Mouse (Mus musculus) cerebellum, postnatal 4 days (tissue): ENCODE measurements around the gene Nrp2.
A peak's percentile ranks its signal among the peaks of the same experiment; 100 is the strongest.

Source experiments
- DNase-seq, 2 experiments: peaks; one replicate each; pipeline ENCODE4 v3.0.0; 2022; ENCODE audit warnings: low spot score in 2 of 2, mixed read lengths in 1 of 2

Gene Nrp2

GRCm38 (mm10) chr1:62751011-62752006 lies 48.2 kb downstream of the Nrp2 start:
- peak in 1 of 2 experiments; percentile 40 for DNase-seq

- no peak for DNase-seq
These were observed 49.0 kb downstream of the Nrp2 start for GRCm38 (mm10) chr1:62752055-62752454.

DNA sequence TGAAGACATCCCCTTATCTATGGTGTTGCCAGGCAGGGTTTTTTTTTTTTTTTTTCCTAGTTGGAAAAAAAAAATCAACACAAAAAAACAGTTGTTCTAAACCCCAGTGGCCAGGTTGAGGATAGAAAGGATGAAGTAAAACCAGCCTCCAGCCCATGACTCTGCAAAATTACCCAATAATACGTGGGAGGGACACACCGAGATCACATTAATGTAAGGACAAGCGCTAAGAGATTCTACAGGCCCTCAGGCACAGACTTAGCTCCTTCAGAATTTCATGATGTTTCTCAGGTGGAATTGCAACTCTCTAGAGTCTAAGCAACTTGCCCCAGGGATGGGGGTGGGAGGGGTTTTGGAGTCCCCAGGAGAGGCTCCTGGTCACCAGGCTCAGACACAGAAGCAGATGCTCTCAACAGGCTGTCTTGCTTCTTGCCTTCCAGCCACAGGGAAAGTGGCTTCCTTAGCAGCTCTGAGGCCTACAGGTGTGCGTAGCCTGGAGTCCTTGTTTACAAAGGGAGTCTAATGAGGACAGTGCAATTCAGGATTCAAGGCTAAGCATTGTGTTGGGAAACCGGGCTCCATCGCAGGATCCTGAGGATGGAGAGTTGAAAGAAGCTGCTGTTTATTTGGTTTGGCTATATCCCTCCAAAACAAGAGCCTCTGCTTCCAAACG lies 49.7 kb downstream of the Nrp2 start:
- DNase-seq = no peak

- DNase-seq = no peak
These were observed 51.2 kb downstream of the Nrp2 start for GRCm38 (mm10) chr1:62754066-62754835.

GRCm38 (mm10) chr1:62760086-62760485 lies 57.0 kb downstream of the Nrp2 start:
- DNase-seq = no peak

- no peak for DNase-seq
These were observed 57.5 kb downstream of the Nrp2 start for GRCm38 (mm10) chr1:62760565-62760964.

- DNase-seq = no peak
These were observed 60.7 kb downstream of the Nrp2 start for GRCm38 (mm10) chr1:62763779-62764178.

- DNase-seq = no peak
These were observed 62.1 kb downstream of the Nrp2 start for GRCm38 (mm10) chr1:62765171-62765570.

DNA sequence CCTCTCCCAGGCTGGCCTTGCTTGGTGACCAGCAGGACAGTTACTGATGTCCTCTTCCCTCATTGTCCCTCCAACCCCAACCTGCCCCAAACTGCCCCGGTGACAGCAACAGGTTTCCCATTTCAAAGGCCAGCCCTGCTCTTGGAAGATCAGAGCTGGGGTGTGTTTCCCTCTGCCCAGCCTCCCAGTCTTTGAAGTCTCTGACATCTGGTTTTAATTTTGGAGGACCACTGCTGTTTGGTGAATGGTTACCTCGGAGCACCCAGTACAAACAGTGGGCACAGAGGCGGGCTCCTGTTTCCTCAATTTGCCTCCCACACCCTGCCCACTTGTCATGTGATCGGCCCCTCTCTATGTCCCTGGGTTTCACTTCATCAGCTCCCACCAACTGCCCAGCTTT lies 63.7 kb downstream of the Nrp2 start:
- DNase-seq = no peak

GRCm38 (mm10) chr1:62767611-62768010 lies 64.5 kb downstream of the Nrp2 start:
- no peak for DNase-seq

DNA sequence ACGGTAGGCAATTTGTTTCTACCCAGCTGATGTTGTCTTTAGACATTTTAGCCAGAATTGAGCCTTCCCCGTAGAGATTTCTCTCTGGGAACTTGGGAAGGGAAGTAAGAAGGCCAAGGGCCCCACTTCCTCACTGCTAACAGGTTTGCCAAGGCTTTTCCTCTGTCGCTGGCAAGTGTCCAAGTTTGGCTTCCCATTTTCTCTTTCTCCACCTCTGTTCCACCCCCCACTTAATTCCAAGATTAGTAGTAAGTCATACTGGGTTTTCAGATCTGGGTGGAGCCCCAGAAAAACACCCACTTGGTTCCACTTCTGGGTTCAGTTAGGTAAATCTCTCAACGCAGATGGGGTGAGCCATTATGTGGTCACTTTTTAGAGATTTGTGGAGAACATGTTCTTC lies 67.5 kb downstream of the Nrp2 start:
- no peak for DNase-seq

DNA sequence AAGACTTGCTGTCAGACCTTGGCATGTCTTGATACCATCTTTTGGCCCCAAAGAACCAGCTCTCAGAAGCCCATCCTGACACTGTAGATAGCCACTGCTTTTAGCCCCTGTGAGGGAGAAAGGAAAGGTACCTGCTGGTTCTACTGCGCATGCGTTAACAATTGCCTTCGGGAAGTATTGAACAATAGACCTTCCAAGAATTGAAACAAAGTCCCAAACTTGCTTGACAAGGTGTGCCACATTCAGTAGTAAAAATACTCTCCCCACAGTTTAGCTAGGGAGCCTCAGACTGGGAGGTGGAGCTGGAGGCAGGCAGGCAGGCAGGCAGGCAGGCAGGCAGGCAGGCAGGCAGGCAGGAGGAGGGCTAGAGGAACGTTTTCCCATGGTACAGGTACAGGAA lies 69.3 kb downstream of the Nrp2 start:
- DNase-seq = no peak

DNA sequence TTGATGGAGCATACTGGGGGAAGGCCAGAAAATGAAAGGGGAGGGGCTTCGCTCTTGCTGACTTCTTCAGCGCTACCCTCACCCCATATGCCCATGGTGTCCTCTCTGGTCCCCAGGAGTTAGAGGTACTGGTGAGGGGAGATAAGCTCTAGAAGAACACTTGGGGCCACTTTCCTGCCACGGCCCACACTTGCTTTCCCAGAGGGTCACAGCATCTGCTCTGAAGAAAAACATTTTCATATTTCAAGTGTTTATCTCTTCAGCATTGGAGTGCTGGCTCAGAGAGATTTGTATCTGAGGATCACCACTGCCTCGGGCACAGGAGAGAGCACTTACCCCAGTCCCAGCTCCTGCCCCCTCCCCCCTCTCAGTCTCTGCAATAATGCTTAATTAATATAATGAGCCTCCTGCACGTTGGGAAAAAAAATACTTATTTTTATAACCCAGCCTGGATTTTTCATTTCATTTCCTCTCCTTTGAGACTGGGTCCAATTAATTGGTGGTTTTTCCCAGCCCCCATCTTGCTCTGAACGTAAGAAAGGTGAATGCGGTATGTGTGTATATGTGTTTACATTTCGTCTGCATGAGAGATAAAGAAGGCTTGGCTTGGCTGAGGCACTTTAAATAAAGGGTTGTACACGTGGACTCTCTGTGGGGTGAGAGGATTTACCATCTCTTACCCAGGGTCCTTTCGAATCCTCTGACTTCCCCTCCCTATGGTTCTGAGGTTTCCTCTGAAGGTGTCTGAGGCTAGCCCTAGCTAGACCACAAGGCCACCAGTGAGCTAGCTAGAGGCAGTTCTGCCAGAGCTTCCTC lies 70.2 kb downstream of the Nrp2 start:
- DNase-seq = no peak

DNA sequence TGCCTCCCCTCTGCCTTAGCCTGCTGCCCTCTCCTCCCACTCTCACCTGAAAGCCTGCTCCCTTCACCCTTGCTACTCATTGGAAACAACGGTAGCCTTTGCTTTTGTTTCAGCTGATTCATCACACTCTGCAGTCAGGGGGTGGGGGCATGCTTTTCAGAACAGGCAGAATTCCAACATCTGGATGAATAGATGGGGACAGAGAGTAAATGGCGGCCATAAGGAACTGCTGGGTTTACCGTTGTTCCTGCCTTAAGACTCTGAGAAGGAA lies 70.8 kb downstream of the Nrp2 start:
- DNase-seq = no peak

- DNase-seq = no peak
These were observed 71.5 kb downstream of the Nrp2 start for GRCm38 (mm10) chr1:62774288-62775218.

DNA sequence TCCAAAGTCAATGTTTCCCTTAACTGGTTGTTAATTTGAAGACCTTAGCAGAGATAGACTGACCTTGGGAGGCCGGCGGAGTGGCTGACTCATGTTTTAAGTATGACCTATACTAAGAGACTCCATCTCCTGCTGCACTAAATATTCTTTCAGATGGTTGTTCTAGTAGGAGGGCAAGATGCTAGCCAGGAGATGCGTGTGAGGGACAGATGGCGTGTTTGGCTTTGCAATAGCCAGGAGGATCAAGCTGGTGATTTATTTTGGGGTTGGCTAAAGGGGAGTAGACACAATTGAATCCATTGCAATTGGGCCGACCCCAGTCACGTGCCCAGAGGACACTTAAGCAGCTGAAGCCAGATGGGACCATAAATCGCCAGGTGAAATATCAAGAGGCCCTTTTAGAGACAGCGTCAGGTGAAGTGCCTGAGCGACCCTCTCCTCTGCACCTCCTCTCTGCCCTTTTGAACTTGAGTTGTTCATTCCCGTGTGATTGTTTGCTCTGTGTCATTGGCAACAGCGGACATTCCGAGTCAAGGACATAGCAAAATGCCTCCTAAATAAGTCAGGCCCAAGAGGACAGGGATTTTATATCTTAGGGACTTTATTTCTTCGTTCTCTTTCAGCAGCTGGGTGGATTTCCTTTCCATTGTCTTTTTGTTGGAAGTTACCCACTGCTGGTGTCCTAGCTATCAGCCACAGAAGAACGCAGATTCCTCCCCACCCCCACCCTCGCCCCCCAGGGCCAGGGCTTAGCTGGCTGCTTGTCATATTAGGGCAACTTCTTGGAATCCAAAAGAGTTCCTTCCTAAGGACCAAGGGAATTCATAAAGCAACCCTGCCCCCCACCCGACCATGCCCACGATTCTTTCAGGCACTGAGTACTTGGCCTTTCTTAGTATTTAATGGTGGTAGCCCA lies 74.5 kb downstream of the Nrp2 start:
- DNase-seq = peak in 1 of 2 experiments; percentile 18

- no peak for DNase-seq
These were observed 75.8 kb downstream of the Nrp2 start for GRCm38 (mm10) chr1:62778910-62779309.

- DNase-seq = no peak
These were observed 77.1 kb downstream of the Nrp2 start for GRCm38 (mm10) chr1:62780068-62780761.

DNA sequence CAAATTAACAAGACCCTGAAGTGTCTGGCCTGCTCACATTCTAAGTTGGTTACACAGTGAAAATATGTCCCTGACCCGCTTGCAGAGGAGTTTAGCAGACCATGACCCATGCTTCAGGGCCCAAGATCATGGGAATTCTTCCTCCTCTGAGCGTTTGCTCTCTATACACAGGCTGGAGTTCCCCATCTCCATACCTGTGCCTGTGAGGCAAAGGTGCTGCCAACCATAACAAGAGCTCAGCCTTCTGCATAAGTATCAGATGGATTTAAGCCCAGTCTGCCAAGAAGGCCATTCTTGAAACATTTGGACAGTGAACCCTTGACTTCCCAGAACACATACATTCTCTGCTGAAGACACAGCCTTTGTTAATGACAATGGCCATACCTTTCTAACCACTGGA lies 79.1 kb downstream of the Nrp2 start:
- no peak for DNase-seq
